Mouse (Mus musculus) liver, embryonic 14.5 days (tissue): Measurements from ENCODE around the gene Tex12. TPM values are rescaled to one million over a fixed set of nuclear protein-coding genes. Genes with fewer than 3 reads are reported as not detected.

Experiments used
- ATAC-seq: fragments of 200-750 bp; cut with Nextera tagmentation; 2 replicates; pipeline ENCODE4 v1.8.0; 2017; ENCODE audit warnings: moderate number of reproducible peaks, mild to moderate bottlenecking, moderate library complexity; ENCODE audit not compliant: insufficient read depth
- DNase-seq, 3 experiments: peaks; one replicate each; pipeline ENCODE4 v3.0.0-alpha.2; 2012 to 2013; ENCODE audit warnings: low read depth in 3 of 3, low spot score in 3 of 3
- H3K27ac ChIP-seq: fragments of 300-500 bp; sonication (generic); 2 replicates; pipeline ENCODE4 v1.5.1; 2014; ENCODE audit warnings: moderate library complexity, mild to moderate bottlenecking, control low read depth, inconsistent platforms
- H3K27me3 ChIP-seq: fragments of 300-500 bp; sonication (generic); 2 replicates; pipeline ENCODE4 v1.6.1; 2014; ENCODE audit warnings: mild to moderate bottlenecking, low read length, moderate library complexity; ENCODE audit not compliant: control insufficient read depth, insufficient read depth
- H3K36me3 ChIP-seq: fragments of 300-500 bp; sonication (generic); replicated peaks from 2 replicates; pipeline ENCODE4 v1.6.1; 2014; ENCODE audit warnings: low read depth; ENCODE audit not compliant: control insufficient read depth, insufficient read depth
- H3K4me1 ChIP-seq, 2 experiments: fragments of 200-500 bp in 1 of 2; fragments of 300-500 bp in 1 of 2; sonication (generic) in 1 of 2; replicated peaks; 2 replicates each; pipeline ENCODE4 v1.6.1; 2012 to 2014; ENCODE audit warnings: antibody characterized with exemption in 1 of 2, inconsistent platforms in 1 of 2, low read length in 1 of 2; ENCODE audit not compliant: control insufficient read depth in 2 of 2, insufficient read depth in 2 of 2
- H3K4me2 ChIP-seq: fragments of 300-500 bp; sonication (generic); 2 replicates; pipeline ENCODE4 v1.6.1; 2014; ENCODE audit warnings: low read depth, mild to moderate bottlenecking, control low read depth, moderate library complexity
- H3K4me3 ChIP-seq, 2 experiments: fragments of 200-500 bp in 1 of 2; fragments of 300-500 bp in 1 of 2; sonication (generic) in 1 of 2; 2 replicates each; pipeline ENCODE4 v1.5.1; 2012 to 2014; ENCODE audit warnings: low read depth in 2 of 2, low read length in 2 of 2, mild to moderate bottlenecking in 2 of 2, control low read depth in 1 of 2, inconsistent platforms in 1 of 2, moderate library complexity in 1 of 2; ENCODE audit not compliant: insufficient read depth in 1 of 2
- H3K9ac ChIP-seq: fragments of 300-500 bp; sonication (generic); replicated peaks from 2 replicates; pipeline ENCODE4 v1.6.1; 2014; ENCODE audit warnings: mild to moderate bottlenecking, control low read depth, moderate library complexity
- H3K9me3 ChIP-seq: fragments of 300-500 bp; sonication (generic); 2 replicates; pipeline ENCODE4 v1.6.1; 2016; ENCODE audit warnings: low read length, mixed read lengths; ENCODE audit not compliant: control insufficient read depth
- CTCF ChIP-seq: IDR thresholded peaks from 2 replicates; pipeline ENCODE4 v1.5.1; 2016; ENCODE audit warnings: antibody characterized with exemption, low read depth, control low read depth
- EP300 ChIP-seq: IDR thresholded peaks from 2 replicates; pipeline ENCODE4 v1.6.1; 2016; ENCODE audit warnings: antibody characterized with exemption, low read depth
- WGBS: fragments of 180-500 bp; shearing (Covaris S2); extraction: QIAGEN DNeasy Blood & Tissue Kit; methylation state at CpG from one replicate; pipeline ENCODE4 v1.1.7; 2014; ENCODE audit not compliant: insufficient replicate concordance; 5-methylcytosine and 5-hydroxymethylcytosine counted together
- polyA plus RNA-seq, 2 experiments: library from polyadenylated mRNA; depleted of rRNA in 1 of 2; stranded (reverse) in 1 of 2; unstranded in 1 of 2; fragments of >200 nt; fragmentation: Nextera tagmentation in 1 of 2; extraction: Ambion mirVana in 1 of 2; gene quantifications; 2 replicates each; pipeline versions ENCODE4 v1.2.1 to v1.2.3; 2012 to 2014

Gene Tex12
- polyA plus RNA-seq, 2 experiments = not detected

DNA sequence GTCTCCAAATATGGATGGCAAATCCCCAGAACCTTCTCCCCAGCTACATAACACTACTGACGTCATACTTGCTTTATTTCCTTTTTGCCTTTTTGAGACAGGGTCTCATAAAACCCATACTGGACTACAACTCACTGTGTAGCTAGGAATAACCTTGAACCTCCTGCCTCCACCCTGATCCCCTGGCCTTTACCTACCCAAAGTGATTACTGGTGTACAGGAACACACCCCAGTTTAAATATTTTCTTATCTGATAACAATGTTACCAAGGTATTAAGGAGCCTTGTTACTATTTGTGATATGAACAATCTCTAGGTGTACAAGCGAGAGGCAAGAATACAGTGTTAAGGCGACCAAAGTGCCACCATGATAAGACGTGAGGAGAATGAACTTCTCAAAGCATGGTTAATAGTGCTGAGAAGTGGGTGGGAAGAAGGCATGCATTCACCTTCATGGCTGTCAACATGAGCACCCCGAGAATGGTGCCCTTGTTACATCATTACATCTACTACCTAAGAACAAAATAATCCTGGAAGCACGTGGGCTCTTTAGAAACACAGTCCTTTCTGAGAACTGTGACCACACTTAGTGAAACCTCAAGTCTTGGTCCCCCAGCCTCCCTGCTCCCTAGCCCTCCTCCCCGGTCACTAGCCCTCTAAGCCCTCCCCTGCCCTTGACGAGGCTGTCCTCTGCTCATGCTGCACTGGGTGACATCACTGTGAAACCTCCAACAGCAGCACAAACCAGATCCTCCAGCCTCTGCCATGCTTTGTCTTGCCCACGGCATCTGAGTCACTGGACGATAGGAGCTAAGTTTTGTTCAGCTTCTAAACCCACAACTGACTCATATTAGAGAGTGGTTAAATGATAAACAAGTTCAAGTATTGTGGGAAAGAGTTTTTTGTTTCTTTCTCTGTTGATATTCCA, 8.7 kb upstream of the Tex12 start:
- Histone ChIP-seq H3K4me2 (no peak overlapping the region), H3K27me3 (no peaks in the 10 kb centered on the region), H3K9ac (no peak overlapping the region), H3K36me3 (no peaks in the 10 kb centered on the region), H3K27ac (no peak overlapping the region), H3K9me3 (no peaks in the 10 kb centered on the region), H3K4me1 (peaks cover 0 to 2% of the 10 kb centered on the region in 2 experiments; a peak in 1 of 4 replicates), H3K4me3 (no peak overlapping the region)
- DNase-seq = no peak
- 60% methylated on average over 10 of the region's 10 CpGs for WGBS
- ATAC-seq = no peak
- TF ChIP-seq CTCF = no peak
- TF ChIP-seq EP300 = no peak

DNA sequence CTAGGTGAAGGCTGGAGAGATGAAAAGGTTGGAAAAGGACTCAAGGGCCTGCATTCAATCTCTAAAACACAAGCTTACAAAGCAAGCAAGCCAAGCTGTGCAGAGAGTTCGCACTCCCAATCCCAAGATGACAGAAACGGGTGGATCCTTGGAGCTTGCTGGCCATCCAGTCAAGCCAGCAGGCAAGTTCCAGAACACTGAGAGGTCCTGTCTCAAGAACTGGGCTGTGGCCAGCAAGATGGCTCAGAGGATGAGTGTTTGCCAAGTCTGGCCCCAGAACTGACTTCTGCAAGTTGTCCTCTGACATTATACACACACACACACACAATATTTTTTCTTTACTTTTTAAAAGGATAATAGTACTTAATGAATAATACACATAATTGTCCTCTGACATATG, 6.8 kb upstream of the Tex12 start:
- Histone ChIP-seq H3K27me3 (no peaks in the 10 kb centered on the region), H3K9ac (no peak overlapping the region), H3K27ac (no peak overlapping the region), H3K4me2 (no peak overlapping the region), H3K9me3 (no peaks in the 10 kb centered on the region), H3K4me3 (no peak overlapping the region), H3K4me1 (peaks cover 0 to 2% of the 10 kb centered on the region in 2 experiments; a peak in 1 of 4 replicates), H3K36me3 (no peaks in the 10 kb centered on the region)
- 68% methylated on average over 2 of the region's 2 CpGs for WGBS
- DNase-seq (no peak), ATAC-seq (no peak)
- no peak for TF ChIP-seq CTCF

DNA sequence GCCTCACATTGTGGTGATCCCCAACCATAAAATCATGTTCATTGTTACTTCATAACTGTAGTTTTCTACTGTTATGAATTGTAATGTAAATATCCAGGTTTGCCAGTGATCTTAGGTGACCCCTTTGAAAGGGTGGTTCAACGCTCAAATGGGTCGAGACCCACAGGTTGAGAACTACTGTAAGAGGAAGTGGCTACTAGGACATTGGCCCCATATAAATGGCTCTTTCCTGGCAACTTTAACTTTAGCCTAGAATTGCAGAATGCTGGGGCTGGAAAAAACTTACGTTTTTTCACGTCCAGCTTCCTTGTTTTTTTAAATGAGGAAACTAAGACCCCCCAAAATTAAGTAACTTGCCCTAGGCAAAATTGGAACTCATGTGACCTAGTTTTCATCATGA, 6.2 kb upstream of the Tex12 start:
- Histone ChIP-seq H3K9ac (no peak overlapping the region), H3K9me3 (no peaks in the 10 kb centered on the region), H3K36me3 (no peaks in the 10 kb centered on the region), H3K27me3 (no peaks in the 10 kb centered on the region), H3K27ac (no peak overlapping the region), H3K4me1 (peaks cover 0 to 2% of the 10 kb centered on the region in 2 experiments; a peak in 1 of 4 replicates), H3K4me3 (no peak overlapping the region), H3K4me2 (no peak overlapping the region)
- WGBS = 38% methylated on average over 4 of the region's 4 CpGs
- no peak for ATAC-seq
- no peak for TF ChIP-seq EP300
- no peak for TF ChIP-seq CTCF
- no peak for DNase-seq

DNA sequence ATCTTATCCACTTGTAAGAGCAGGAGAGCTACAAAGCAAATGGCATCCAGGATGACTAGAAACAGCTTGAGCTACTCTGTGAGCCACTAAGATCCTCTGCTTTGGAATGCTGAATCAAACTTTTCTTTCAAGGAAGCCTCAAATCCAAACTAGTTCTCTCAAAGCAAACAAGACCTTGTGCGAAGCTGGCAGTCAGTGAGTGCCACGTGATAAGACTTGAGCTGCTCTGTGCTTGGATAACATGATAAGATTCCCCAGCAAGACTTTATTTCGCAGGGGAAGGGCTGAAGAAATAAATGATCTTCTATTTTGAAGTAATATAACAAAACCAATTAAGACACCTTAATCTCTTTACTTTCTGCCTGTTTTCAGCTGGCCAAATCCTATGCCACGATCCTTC, 4.8 kb upstream of the Tex12 start:
- DNase-seq (no peak), ATAC-seq (no peak)
- no peaks in the 10 kb centered on the region for H3K9me3 ChIP-seq
- TF ChIP-seq CTCF = no peak
- no peak for TF ChIP-seq EP300
- no peak overlapping the region for H3K4me3 ChIP-seq
- no peak overlapping the region for H3K27ac ChIP-seq
- no peak overlapping the region for H3K4me2 ChIP-seq
- peaks cover 0 to 2% of the 10 kb centered on the region in 2 experiments; a peak in 1 of 4 replicates for H3K4me1 ChIP-seq
- H3K27me3 ChIP-seq = no peaks in the 10 kb centered on the region
- H3K9ac ChIP-seq = no peak overlapping the region
- 27% methylated on average over 4 of the region's 4 CpGs for WGBS
- H3K36me3 ChIP-seq = no peaks in the 10 kb centered on the region

DNA sequence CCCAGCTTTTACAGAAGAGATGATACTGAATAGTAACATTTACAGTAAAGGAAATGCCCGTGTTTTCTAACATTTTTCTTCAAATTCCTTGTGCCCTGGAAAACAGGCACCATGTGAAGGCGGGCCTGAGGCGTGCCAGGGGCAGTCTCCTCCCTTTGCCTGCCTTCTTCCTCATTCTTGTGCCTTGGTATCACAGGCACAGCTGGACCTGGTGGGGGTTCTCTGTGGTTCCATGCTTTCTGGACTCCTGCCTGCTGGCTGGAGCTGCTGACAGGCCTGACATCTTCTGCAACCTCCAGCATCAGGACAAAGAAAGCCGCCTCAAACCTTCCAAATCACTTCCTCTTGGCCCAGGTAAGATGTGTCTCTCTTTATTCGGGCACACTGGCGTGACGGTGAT, 4.0 kb upstream of the Tex12 start:
- no peak overlapping the region for H3K27ac ChIP-seq

More for the DNA sequence above, 4.0 kb upstream of the Tex12 start:
- DNase-seq (no peak), ATAC-seq (no peak)
- Histone ChIP-seq H3K4me1 (peaks cover 0 to 2% of the 10 kb centered on the region in 2 experiments; a peak in 1 of 4 replicates), H3K9ac (no peak overlapping the region), H3K4me2 (no peak overlapping the region), H3K27me3 (no peaks in the 10 kb centered on the region), H3K9me3 (no peaks in the 10 kb centered on the region), H3K36me3 (no peaks in the 10 kb centered on the region), H3K4me3 (no peak overlapping the region)
- no peak for TF ChIP-seq EP300
- TF ChIP-seq CTCF = no peak
- 69% methylated on average over 7 of the region's 7 CpGs for WGBS
